Mouse (Mus musculus) spleen, embryonic (tissue): ENCODE data around the gene Gm20708.

Experiments
- CTCF ChIA-PET: fragments of 350-600 bp; sonication (Branson Sonifier 250); formaldehyde crosslinking; loops from one replicate; lab custom pipeline; 2022; lab: Charles Lee

Gm20708 gene

DNA sequence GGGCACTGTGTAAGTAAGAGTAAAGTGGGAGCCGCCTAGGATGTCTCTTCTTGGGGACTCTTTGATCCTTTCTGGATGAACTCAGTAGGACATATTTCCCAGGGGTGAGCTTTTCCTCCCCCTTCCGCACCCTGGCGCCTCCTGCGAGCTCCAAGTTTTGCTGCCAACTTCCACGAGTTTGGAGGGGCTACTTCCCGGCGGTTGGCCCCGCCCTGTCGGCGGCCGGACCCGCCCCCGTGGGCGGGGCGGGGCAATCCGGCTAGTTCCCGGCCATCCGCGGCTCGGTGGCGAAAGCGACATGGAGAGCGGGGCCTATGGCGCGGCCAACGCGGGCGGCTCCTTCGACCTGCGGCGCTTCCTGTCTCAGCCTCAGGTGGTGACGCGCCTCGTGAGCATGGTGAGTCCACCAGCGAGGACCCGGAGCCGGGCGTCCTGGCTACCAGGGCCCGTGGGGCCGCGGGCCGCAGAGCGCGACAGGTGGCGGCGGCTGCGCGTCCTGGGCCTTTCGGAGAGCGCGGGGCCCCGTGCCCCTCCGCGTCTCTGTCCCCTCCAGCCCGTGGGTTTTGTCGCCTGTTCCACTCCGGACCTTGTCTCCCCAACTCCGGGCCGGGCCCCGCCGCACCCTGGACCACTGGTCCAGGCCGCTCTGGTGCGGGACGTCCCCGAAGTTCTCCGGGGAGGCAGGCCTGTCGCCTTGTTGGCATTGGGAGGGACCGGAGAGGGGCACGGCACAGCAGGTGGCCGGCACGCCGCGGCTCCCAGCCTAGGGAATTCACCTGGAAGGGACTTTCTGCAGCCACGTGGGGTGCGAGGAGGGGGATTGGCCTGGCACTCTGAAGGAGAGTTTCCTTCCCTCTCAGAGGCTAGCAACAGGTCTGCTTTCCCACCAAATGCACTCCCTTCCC is at the start of gene Gm20708, which contains the start of gene Syngr2:
TSS of gene Gm20708 (plus strand) at position 262 of the 905 bp plus-strand sequence.
TSS of gene Syngr2 (plus strand) at position 262 of the 905 bp plus-strand sequence.
- CTCF ChIA-PET = interaction anchor here (1.1 to 1.6 kb wide), 3 partner anchors 8 to 38 kb away, joined by 3 to 5 read pairs (median 4); no protein-coding TSS in a partner anchor

DNA sequence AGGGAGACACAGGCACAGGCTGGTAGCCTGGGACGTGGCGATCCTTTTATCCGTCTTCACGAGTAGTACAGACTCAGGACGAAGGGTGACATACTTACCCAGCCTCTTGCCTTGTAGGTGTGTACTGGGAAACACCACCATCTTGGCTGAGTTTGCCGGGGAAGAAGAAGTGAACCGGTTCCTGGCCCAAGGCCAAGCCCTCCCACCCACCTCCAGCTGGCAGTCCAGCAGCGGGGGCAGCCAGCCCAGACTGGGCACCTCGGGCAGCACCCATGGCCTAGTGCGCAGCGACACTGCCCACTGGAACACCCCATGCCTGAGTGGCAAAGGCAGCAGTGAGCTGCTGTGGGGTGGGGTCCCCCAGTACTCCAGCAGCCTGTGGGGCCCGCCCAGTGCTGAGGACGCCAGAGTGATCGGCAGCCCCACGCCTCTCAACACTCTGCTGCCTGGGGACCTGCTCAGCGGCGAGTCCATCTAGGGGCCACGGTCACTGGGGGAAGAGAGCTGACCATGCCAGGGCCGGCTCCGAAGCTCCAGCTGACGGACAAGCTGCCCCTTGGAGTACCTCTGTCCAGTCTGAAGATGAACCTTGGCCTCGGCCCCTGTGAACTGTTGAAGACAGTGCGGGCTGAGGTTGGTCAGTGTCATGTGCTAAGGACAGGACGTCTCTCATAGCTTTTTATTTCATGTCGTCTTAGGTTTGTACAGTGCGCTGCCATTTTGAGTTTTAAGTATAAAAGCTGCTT is 48.9 kb upstream of the Gm20708 start:
- CTCF ChIA-PET = no interaction called here

DNA sequence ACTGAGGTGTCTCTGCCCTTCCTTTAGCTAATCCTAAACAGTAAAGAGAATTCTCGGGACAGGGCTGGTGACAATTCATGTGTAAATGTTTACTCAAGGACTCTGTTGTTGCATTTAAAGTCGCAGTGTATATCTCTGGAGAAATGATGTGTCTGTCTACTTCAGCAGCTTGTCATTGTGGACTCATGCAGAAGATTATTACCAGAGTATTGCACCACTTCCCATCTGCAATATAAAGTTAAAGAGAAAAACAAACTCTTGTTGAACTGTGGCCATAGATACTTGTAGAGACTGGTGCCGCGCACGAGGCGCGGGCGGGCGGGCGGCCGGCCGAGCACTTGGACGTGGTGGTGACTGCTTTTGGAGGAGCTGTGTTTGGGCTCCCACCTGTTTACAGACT is 47.7 kb upstream of the Gm20708 start:
- CTCF ChIA-PET = interaction anchor here (0.7 kb wide), 1 partner anchor 30 kb away, joined by 4 read pairs; no protein-coding TSS in a partner anchor

DNA sequence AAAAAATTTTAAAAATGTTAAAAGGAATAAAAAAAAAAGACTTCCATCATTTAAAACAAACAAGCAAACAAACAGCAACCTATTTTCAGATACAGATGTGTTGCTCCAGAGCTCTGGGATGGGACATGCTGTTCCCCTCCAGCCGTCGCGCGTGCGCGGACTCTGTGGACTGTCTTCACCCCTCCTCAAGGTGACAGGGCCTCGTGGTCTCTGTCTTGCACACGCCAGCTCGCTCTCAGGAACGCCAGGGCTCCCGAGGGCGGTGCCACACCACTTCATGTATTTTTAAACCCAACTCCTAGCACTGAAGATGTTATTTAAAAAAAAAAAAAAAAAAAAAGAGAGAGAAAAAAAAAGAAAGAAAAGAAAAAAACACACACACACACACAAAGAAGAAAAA is 47.2 kb upstream of the Gm20708 start:
- CTCF ChIA-PET = interaction anchor here (0.7 kb wide), 1 partner anchor 29 kb away, joined by 4 read pairs; no protein-coding TSS in a partner anchor

DNA sequence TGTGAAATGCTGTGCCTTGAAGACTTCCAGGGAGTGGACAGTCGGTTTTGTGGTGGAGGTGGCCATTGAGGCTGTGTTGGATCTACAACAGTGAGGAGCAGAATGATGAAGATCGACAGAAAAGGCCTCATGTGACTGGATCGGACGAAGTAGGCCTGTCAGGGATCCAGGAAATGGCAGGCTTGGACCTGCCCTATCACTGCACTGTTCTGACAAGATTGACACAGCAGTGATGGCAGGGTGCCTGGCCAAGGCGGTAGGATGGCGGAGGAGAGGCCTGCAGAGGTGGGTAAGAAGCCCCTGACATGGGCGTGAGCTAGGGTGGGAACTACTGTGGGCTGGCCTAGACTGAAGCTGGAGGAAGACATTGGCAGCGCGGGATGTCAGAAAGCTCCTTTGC is 45.1 kb upstream of the Gm20708 start:
- CTCF ChIA-PET = no interaction called here

DNA sequence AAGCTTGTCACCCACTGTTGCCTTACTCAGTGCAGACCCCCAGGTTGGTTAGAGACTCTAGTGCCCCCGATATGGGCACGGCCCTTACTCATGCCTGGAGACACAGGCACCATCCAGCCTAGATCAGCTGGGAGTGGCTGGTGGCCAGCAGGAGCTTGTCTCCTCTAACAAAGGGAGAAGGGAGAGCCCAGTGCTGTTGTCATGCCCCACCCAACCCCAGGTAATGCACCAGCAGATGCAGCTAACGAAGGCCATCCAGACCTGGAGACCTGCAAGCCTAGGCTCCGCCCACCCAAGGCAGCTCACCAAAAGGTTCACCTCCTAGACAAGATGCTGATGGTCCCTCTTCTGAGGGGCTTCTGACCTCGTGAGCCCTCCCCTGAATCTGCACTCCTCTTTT is 44.1 kb upstream of the Gm20708 start:
- CTCF ChIA-PET = interaction anchor here (0.7 kb wide), 1 partner anchor 55 kb away, joined by 4 read pairs; no protein-coding TSS in a partner anchor

DNA sequence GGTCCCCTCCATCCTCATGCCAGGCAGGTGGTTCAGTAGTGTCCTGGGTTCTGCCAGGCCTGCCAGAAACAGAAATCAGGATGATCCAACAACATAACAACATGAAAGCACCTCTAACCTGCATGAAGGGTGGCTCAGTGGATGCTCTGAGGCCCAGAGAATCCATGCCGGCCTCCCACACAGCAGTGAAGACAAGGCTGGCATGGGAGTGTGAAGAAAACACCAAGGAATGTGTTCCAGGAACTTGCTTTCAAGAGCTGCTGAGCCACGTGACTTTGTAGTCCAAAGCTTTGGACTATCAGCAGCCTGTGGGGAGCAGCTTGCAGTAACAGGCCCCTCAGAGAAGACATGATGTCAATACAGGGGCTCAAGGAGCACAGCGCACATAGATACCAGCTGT is 43.2 kb upstream of the Gm20708 start:
- CTCF ChIA-PET = interaction anchor here (0.5 kb wide), 1 partner anchor 173 kb away, joined by 3 read pairs; no protein-coding TSS in a partner anchor

DNA sequence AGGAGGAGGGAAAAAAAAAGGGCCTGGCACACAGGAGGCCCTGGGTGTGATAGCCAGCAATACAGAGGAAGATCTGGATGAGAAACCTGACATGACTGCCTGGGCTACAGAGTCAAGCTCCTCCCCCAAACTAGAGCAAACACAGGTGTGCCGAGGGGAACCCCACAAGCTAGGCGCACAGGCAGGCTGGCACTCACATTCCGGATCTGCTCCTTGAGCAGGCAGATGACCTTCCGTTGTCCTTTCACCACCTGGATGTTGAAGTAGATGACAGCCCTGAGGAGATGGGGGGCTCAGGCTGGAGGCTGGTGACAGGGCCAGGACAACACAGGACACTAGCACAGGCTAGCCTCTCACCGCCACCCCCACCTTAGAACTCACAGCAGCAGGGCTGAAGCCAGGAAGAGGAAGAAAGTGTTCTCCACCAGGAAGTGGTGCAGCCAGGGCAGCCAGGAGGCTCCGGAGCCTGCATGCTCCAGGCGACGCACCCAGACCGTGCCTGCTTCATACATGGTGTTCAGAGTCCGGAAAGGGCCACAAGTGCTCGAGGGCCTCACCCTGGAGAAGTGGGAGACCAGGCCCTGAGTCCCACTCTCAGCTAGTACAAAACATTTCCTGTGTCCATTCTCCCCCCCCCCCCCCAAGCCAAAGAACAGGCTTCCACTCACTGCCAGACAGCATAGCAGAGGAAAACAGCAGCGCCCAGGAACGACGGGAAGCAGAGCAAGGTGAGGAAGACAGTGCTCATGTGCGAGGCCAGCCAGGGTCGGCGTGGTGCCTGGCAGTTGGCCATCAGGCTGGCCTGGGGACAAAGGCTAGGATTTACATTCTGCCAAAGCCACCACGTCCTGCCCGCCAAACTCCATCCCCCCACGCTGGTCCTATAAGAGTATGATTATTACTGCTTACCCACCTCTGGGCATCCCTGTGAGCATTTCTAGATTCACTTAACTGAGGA is 40.5 kb upstream of the Gm20708 start:
- CTCF ChIA-PET = interaction anchor here (0.6 kb wide), 2 partner anchors 44 to 588 kb away, joined by 3 to 7 read pairs; no protein-coding TSS in a partner anchor

DNA sequence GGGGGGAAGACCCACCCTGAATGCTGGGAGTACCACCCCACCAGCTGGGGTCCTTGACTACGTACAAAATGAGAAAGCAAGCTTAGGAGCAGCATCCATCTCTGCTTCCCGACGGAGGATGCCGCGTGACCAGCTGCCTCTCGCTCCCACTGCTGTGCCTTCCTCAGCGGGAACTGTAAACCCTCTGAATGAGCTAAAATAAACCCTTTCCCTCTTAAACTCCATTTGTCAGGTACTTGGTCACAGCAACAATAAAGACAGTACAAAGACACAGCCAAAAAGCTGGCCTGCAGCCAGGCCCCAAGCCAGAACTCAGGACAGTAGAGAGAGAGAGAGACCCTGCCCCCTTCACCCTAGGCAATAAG is 39.8 kb upstream of the Gm20708 start:
- CTCF ChIA-PET = interaction anchor here (0.6 kb wide), 1 partner anchor 45 kb away, joined by 3 read pairs; no protein-coding TSS in a partner anchor

DNA sequence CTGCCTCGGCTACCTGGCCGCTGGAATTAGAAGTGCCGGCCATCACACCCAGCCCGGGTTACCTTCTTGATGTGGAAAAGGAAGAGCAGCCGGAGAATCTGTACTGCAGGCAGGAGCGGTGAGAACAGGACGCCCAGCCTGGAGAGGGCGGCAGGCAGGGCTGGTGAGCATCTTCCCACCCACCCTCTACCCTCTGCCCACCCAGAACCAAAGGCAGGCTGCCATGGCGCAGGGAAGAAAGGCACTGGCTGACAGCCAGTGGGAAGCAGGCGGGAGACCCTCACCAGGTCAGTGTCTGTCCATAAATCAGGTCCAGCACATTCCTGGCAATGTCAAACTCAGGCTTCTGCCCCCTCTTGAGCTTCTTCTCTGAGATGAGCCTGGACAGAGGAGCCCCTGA is 39.1 kb upstream of the Gm20708 start:
- CTCF ChIA-PET = no interaction called here

DNA sequence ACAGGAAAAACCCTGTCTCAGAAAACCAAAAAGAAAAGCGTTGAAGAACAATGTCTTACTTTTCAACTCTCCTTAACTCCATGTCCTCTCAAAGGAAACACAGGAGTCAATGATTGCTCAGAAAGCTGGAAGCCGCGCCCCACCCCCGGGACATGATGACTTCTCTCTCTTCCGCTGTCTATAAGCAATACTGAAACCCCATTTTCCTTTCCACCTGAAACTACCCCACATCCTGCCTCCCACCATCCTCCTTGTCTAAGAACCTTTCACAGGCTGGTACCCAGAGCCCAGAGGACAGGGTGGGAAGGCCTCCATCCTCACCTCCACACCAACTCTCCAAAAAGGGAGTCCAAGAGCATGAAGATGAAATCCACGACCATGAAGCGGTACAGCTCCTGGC is 37.1 kb upstream of the Gm20708 start:
- CTCF ChIA-PET = interaction anchor here (0.7 kb wide), 1 partner anchor 106 kb away, joined by 3 read pairs; no protein-coding TSS in a partner anchor

DNA sequence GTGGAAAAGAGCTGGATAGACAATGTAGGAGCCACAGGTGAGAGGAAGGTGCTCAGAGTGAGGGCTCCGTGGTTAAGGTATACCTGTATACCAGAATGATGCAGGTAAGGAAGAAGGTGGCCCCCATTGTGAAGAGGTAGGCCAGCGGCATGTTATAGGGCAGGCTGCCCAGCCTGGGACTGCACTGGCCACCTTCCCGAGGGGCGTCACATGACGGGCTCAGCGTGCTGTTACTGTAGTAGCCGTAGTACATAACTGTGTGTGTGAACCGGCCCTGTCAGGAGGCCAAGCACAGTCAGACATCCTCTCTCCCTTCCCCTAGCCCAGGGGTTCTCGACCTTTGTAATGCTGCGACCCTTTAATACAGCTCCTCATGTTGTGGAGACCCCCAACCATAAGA is 34.5 kb upstream of the Gm20708 start:
- CTCF ChIA-PET = no interaction called here

DNA sequence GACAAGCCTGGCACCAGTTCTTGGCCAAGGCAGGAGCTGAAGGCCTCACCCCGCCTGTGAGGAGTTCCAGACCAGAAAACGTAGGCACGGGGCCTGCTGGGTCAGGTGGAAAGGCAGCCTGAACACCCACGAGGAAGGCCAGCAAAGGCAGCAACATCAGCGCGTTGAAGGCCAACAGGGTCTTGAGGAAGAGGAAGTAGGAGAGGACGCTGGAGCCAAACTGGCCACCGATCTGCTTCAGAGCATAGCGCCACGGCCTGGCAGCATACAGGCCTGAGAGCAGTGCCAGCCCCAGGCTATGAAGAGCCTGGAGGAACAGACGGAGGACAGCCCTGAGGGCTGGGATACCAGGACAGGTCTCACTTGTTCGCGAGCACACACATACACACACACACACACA is 33.9 kb upstream of the Gm20708 start:
- CTCF ChIA-PET = no interaction called here

DNA sequence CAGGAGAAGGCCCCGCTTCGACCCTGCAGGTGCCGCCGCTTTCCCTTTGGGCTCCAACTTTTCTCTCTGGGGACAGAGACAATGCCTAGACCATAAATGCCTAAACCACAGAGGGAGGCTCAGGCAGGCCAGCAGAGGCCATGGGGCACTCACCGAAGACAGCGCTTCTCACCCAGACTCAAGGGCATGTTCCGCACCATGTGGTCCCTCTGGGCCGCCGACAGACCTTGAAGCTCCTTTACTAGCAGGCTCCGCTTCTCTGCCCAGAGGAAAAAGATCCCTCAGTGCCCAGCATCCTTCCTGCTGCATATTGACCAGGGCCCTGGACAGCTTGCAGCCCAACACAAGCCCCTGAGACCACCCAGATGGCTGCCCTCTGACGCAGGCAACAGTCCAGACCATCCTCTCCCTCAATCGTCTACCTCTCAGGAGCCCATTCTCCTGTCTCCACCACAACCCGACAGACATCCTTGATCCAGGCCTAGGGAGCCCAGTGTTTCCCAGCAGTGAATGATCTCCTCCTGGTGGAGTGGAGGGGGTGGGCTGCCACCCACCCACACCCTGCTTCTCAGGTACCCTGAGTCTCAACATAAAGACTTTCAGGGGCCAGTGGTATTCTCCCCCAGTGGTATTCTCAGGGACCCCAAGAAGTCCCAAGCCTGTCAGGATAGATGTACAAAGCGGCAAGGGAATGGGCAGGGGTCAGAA is 33.2 kb upstream of the Gm20708 start:
- CTCF ChIA-PET = no interaction called here

DNA sequence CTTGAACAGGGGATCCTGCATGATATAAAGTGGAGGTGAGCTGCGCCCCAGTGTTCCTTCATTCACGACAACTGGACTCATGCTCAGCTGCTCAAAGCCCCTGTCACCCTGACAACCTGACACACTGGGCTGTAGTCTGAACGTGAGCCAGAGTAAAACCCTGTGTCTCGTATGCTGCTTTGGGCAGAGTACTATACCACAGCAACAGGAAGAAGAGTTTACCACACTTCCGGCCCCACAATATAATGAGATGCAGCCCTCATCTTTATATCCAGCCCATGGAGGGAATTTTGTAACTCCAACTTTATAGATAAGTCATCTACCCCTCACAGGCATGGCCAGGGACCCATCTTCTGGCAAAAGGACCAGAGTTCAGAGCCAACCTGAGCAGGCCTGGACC is 32.4 kb upstream of the Gm20708 start:
- CTCF ChIA-PET = no interaction called here

DNA sequence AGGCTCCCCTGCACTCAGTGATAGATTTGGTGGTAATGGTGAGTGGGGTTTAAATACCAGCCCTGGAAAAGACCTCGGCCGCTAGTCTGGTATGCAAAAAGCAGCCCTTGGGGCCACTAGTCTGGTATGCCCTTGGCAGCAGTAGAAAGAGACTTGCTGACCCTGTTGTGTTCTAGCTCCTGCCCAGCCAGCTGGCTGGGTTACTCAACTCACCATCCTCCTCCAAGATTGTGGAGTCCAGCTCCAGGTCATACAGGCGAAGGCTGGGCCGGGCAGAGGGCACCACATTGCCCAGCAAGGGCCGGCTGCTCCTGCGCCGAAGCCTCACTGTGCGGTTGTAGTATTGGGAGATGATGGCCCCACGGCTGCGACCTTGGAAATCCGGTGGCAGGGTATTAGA is 31.4 kb upstream of the Gm20708 start:
- CTCF ChIA-PET = no interaction called here

DNA sequence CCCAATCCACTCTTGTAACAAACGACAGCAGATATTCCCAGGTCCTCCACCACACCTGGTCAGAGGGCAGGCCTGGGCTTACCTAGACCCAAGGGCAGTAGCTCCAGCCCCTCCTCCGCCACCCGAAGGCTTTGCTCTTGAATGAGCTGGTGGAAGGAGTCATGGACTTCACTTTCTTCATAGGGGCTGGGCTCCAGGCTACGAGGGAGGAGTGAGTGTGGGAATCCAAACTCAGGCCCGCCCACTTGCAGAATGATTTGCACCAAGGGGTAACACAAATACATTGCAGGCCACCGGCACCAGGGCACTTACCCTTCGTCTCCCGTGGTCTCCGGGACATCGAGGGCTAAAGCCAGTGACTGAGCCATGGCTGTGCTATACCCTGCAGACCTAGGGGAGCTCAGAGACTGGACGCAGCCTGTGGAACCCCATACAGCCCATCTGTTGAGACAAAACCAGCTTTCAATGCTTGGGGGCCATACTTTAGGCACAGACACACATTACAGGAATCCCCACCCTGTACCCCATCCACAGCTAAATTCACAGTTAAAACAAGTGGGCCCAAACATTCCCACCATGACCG is 30.5 kb upstream of the Gm20708 start:
- CTCF ChIA-PET = interaction anchor here (0.6 to 1.2 kb wide), 5 partner anchors 10 to 360 kb away, joined by 3 to 5 read pairs (median 3); no protein-coding TSS in a partner anchor

DNA sequence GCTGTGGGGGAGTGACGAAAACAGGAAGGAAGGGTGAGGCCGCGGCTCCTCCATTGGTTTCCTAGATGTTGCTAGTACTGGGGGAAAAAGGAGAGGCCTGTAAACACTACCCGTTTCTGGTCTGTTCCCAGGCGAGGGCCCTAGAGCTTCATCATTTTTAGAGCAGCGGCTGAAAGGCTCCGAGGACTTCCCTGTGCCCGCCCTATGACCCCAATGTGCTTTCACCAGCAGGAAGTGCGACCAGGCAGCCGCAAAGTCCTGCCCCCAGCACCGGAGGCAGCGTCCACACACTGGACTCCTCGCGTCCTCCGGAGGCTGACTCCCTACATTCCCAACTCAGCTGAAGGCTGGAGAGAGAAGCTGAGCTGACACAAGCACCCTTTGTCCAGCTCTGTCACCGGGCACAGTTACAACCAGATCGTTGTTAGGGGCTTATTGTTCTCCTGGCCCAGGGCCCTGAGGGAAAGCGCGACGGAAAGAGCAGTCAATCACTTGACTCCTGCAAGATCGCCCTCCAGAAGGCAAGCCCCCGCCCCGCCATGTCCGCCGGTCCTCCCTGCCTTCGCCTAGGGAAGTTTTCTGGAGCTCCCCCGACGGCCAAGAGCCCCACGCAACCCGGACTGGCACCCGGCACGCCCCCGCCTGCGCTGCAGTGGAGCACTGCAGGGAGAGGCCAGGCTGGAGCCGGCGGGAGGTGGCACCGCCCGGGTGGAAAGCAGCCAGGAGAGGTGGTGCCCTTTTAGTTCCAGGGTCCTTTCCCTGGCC is 29.9 kb upstream of the Gm20708 start:
- CTCF ChIA-PET = interaction anchor here (0.7 to 1.2 kb wide), 4 partner anchors 9 to 62 kb away, joined by 3 to 5 read pairs (median 3); no protein-coding TSS in a partner anchor

DNA sequence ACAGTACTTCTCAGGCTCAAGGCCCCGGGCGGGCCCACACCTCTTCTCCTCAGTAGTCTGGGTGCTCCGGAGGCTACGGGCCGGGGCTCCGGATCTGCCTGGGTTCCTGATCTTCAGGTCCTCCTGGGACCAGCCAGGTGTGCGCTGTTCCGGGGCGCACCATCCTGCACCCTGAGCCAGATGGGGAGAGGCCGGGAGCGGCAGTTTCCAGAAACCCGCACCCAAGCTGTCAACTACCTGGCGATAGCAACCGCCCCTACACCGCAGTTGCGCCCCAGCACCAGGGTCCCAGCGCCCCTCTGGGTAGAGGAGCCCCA is 29.3 kb upstream of the Gm20708 start:
- CTCF ChIA-PET = interaction anchor here (1.2 kb wide), 1 partner anchor 62 kb away, joined by 3 read pairs; no protein-coding TSS in a partner anchor
